Mouse (Mus musculus): ENCODE measurements around the gene Paqr9. TPM values are rescaled to one million over a fixed set of nuclear protein-coding genes. Genes with fewer than 3 reads are reported as not detected.
A peak's percentile ranks its signal among the peaks of the same experiment; 100 is the strongest.

Gene Paqr9
- polyA plus RNA-seq, 2 experiments, result 7.5 to 12.2 TPM

- no peak overlapping the region for H3K9ac ChIP-seq (replicated peaks)
- TF ChIP-seq CTCF (IDR thresholded peaks at IDR 0.05; ENCODE audit: low read depth), result no peak
- TF ChIP-seq EP300 (IDR thresholded peaks at IDR 0.05; ENCODE audit: low read depth), result no peak
- WGBS (ENCODE audit: insufficient replicate concordance), result 65% methylated on average over 4 of the region's 4 CpGs
- ATAC-seq (ENCODE audit: insufficient read depth) (no peak), DNase-seq (ENCODE audit: low read depth in 3 of 3, low spot score in 3 of 3) (no peak)
- H3K4me3 ChIP-seq (ENCODE audit: insufficient read depth in 1 of 2, low read depth in 2 of 2, low read length in 2 of 2), result no peak overlapping the region
- H3K27me3 ChIP-seq (ENCODE audit: control insufficient read depth, insufficient read depth, low read length), result no peaks in the 10 kb centered on the region
- H3K27ac ChIP-seq, result no peak overlapping the region
- H3K4me2 ChIP-seq (ENCODE audit: low read depth), result no peak overlapping the region
- no peaks in the 10 kb centered on the region for H3K9me3 ChIP-seq (ENCODE audit: control insufficient read depth, low read length)
- H3K36me3 ChIP-seq (replicated peaks; ENCODE audit: control insufficient read depth, insufficient read depth, low read depth), result no peaks in the 10 kb centered on the region
- H3K4me1 ChIP-seq (replicated peaks; ENCODE audit: control insufficient read depth in 2 of 2, insufficient read depth in 2 of 2, low read length in 1 of 2), result no peaks in the 10 kb centered on the region; a peak in 2 of 4 replicates
Measured at GRCm38 (mm10) chr9:95571494-95571893, 12.0 kb downstream of the Paqr9 start.

GRCm38 (mm10) chr9:95572558-95572957 is 13.1 kb downstream of the Paqr9 start:
- H3K27ac ChIP-seq, result no peak overlapping the region
- WGBS (ENCODE audit: insufficient replicate concordance), result 42% methylated on average over 5 of the region's 5 CpGs
- ATAC-seq (ENCODE audit: insufficient read depth), result peak; percentile 31; the same call in 1 of the 2 replicates
- DNase-seq (ENCODE audit: low read depth in 3 of 3, low spot score in 3 of 3), result no peak
- H3K4me2 ChIP-seq (ENCODE audit: low read depth), result no peak overlapping the region
- no peak overlapping the region for H3K4me3 ChIP-seq (ENCODE audit: insufficient read depth in 1 of 2, low read depth in 2 of 2, low read length in 2 of 2)
- H3K27me3 ChIP-seq (ENCODE audit: control insufficient read depth, insufficient read depth, low read length), result no peaks in the 10 kb centered on the region
- H3K9me3 ChIP-seq (ENCODE audit: control insufficient read depth, low read length), result no peaks in the 10 kb centered on the region
- H3K9ac ChIP-seq (replicated peaks), result no peak overlapping the region
- TF ChIP-seq CTCF (IDR thresholded peaks at IDR 0.05; ENCODE audit: low read depth), result no peak
- TF ChIP-seq EP300 (IDR thresholded peaks at IDR 0.05; ENCODE audit: low read depth), result no peak
- H3K4me1 ChIP-seq (replicated peaks; ENCODE audit: control insufficient read depth in 2 of 2, insufficient read depth in 2 of 2, low read length in 1 of 2), result no peaks in the 10 kb centered on the region; a peak in 2 of 4 replicates
- no peaks in the 10 kb centered on the region for H3K36me3 ChIP-seq (replicated peaks; ENCODE audit: control insufficient read depth, insufficient read depth, low read depth)

GRCm38 (mm10) chr9:95574116-95574515 is 14.7 kb downstream of the Paqr9 start:
- Histone ChIP-seq H3K4me1 (replicated peaks; ENCODE audit: control insufficient read depth in 2 of 2, insufficient read depth in 2 of 2, low read length in 1 of 2) (peaks cover 0 to 2% of the 10 kb centered on the region in 2 experiments; a peak in 2 of 4 replicates), H3K27me3 (ENCODE audit: control insufficient read depth, insufficient read depth, low read length) (no peaks in the 10 kb centered on the region), H3K27ac (no peak overlapping the region), H3K4me3 (ENCODE audit: insufficient read depth in 1 of 2, low read depth in 2 of 2, low read length in 2 of 2) (no peak overlapping the region), H3K36me3 (replicated peaks; ENCODE audit: control insufficient read depth, insufficient read depth, low read depth) (no peaks in the 10 kb centered on the region), H3K4me2 (ENCODE audit: low read depth) (no peak overlapping the region), H3K9ac (replicated peaks) (no peak overlapping the region), H3K9me3 (ENCODE audit: control insufficient read depth, low read length) (no peaks in the 10 kb centered on the region)
- WGBS (ENCODE audit: insufficient replicate concordance), result 61% methylated on average over 4 of the region's 4 CpGs
- TF ChIP-seq EP300 (IDR thresholded peaks at IDR 0.05; ENCODE audit: low read depth) (no peak), CTCF (IDR thresholded peaks at IDR 0.05; ENCODE audit: low read depth) (no peak)
- ATAC-seq (ENCODE audit: insufficient read depth) (no peak), DNase-seq (ENCODE audit: low read depth in 3 of 3, low spot score in 3 of 3) (no peak)

- DNase-seq (ENCODE audit: low read depth in 3 of 3, low spot score in 3 of 3) (no peak), ATAC-seq (ENCODE audit: insufficient read depth) (no peak)
- Histone ChIP-seq H3K27me3 (ENCODE audit: control insufficient read depth, insufficient read depth, low read length) (peaks cover 14% of the 10 kb centered on the region), H3K9me3 (ENCODE audit: control insufficient read depth, low read length) (no peaks in the 10 kb centered on the region), H3K4me2 (ENCODE audit: low read depth) (no peak overlapping the region), H3K27ac (no peak overlapping the region), H3K36me3 (replicated peaks; ENCODE audit: control insufficient read depth, insufficient read depth, low read depth) (no peaks in the 10 kb centered on the region), H3K9ac (replicated peaks) (no peak overlapping the region), H3K4me1 (replicated peaks; ENCODE audit: control insufficient read depth in 2 of 2, insufficient read depth in 2 of 2, low read length in 1 of 2) (peaks cover 0 to 4% of the 10 kb centered on the region in 2 experiments; a peak in 1 of 4 replicates), H3K4me3 (ENCODE audit: insufficient read depth in 1 of 2, low read depth in 2 of 2, low read length in 2 of 2) (no peak overlapping the region)
- TF ChIP-seq EP300 (IDR thresholded peaks at IDR 0.05; ENCODE audit: low read depth) (no peak), CTCF (IDR thresholded peaks at IDR 0.05; ENCODE audit: low read depth) (no peak)
- 67% methylated on average over 6 of the region's 6 CpGs for WGBS (ENCODE audit: insufficient replicate concordance)
Measured at GRCm38 (mm10) chr9:95577502-95577901, 18.0 kb downstream of the Paqr9 start.

- Histone ChIP-seq H3K9ac (replicated peaks) (no peak overlapping the region), H3K9me3 (ENCODE audit: control insufficient read depth, low read length) (no peaks in the 10 kb centered on the region), H3K27me3 (ENCODE audit: control insufficient read depth, insufficient read depth, low read length) (peaks cover 14% of the 10 kb centered on the region), H3K36me3 (replicated peaks; ENCODE audit: control insufficient read depth, insufficient read depth, low read depth) (no peaks in the 10 kb centered on the region), H3K4me2 (ENCODE audit: low read depth) (no peak overlapping the region), H3K27ac (no peak overlapping the region), H3K4me3 (ENCODE audit: insufficient read depth in 1 of 2, low read depth in 2 of 2, low read length in 2 of 2) (no peak overlapping the region), H3K4me1 (replicated peaks; ENCODE audit: control insufficient read depth in 2 of 2, insufficient read depth in 2 of 2, low read length in 1 of 2) (peaks cover 0 to 4% of the 10 kb centered on the region in 2 experiments; a peak in 1 of 4 replicates)
- 66% methylated on average over 5 of the region's 5 CpGs for WGBS (ENCODE audit: insufficient replicate concordance)
- no peak for DNase-seq (ENCODE audit: low read depth in 3 of 3, low spot score in 3 of 3)
- TF ChIP-seq EP300 (IDR thresholded peaks at IDR 0.05; ENCODE audit: low read depth) (no peak), CTCF (IDR thresholded peaks at IDR 0.05; ENCODE audit: low read depth) (no peak)
- no peak for ATAC-seq (ENCODE audit: insufficient read depth)
Measured at GRCm38 (mm10) chr9:95578366-95578895, 19.0 kb downstream of the Paqr9 start.
